In genomic region chrX:150709416-150709815, GRCm38 (mm10) we compare ENCODE assay signal across 8 mouse cellular contexts. TPM values are rescaled to one million over a fixed set of nuclear protein-coding genes. Genes with fewer than 3 reads are reported as not detected.
A peak's percentile ranks its signal among the peaks of the same experiment; 100 is the strongest.
DNase-seq lines count a peak whose midpoint lies in the region; ATAC-seq and TF ChIP-seq lines count a peak whose summit lies in the region.

No protein-coding gene starts in this region.

- DNase-seq in cerebellum, adult 18-20 months: peak; percentile 8 to 16
- no peak for DNase-seq in cerebellum, adult 11 months
- no peak for DNase-seq in liver, embryonic 14.5 days (ENCODE audit: low read depth in 3 of 3, low spot score in 3 of 3)
- DNase-seq in brain, embryonic 14.5 days (ENCODE audit: low read depth): peak; percentile 55
- DNase-seq in hindbrain, postnatal 0 days (ENCODE audit: low spot score): peak; percentile 65
- peak; percentile 0 for DNase-seq in retina, postnatal 7 days (ENCODE audit: low read depth, low spot score)
- no peak for DNase-seq in spleen, postnatal 10 days (ENCODE audit: low spot score in 2 of 2)

- no peak for ATAC-seq in liver, embryonic 14.5 days (ENCODE audit: insufficient read depth)
- no peak for ATAC-seq in liver, embryonic 12.5 days
- ATAC-seq in hindbrain, postnatal 0 days: no peak

- no peak overlapping the region for H3K27ac ChIP-seq in liver, embryonic 14.5 days
- H3K27ac ChIP-seq in liver, embryonic 12.5 days: no peak overlapping the region
- no peak overlapping the region for H3K27ac ChIP-seq in hindbrain, postnatal 0 days

- H3K4me2 ChIP-seq in liver, embryonic 14.5 days (ENCODE audit: low read depth): no peak overlapping the region
- H3K4me2 ChIP-seq in liver, embryonic 12.5 days: no peak overlapping the region
- no peak overlapping the region for H3K4me2 ChIP-seq in hindbrain, postnatal 0 days (ENCODE audit: low read depth, low read length)

- no peak overlapping the region for H3K9ac ChIP-seq in liver, embryonic 14.5 days (replicated peaks)
- H3K9ac ChIP-seq in liver, embryonic 12.5 days: no peak overlapping the region
- H3K9ac ChIP-seq in hindbrain, postnatal 0 days (replicated peaks; ENCODE audit: low read length): no peak overlapping the region

- H3K4me3 ChIP-seq in liver, embryonic 14.5 days (ENCODE audit: insufficient read depth in 1 of 2, low read depth in 2 of 2, low read length in 2 of 2): no peak overlapping the region
- no peak overlapping the region for H3K4me3 ChIP-seq in liver, embryonic 12.5 days
- H3K4me3 ChIP-seq in hindbrain, postnatal 0 days (ENCODE audit: low read length): no peak overlapping the region

- H3K27me3 ChIP-seq in liver, embryonic 14.5 days (ENCODE audit: control insufficient read depth, insufficient read depth, low read length): no peaks in the 10 kb centered on the region
- H3K27me3 ChIP-seq in liver, embryonic 12.5 days (replicated peaks): no peaks in the 10 kb centered on the region
- H3K27me3 ChIP-seq in hindbrain, postnatal 0 days (ENCODE audit: insufficient read depth, low read length): no peaks in the 10 kb centered on the region

- no peak for TF ChIP-seq EP300 in liver, embryonic 14.5 days (IDR thresholded peaks at IDR 0.05; ENCODE audit: low read depth)

- peak; percentile 37; the same call in 1 of the 2 replicates for TF ChIP-seq CTCF in liver, embryonic 14.5 days (IDR thresholded peaks at IDR 0.05; ENCODE audit: low read depth)
- peak; percentile 54; the same call in 1 of the 2 replicates for TF ChIP-seq CTCF in brain, embryonic 14.5 days (IDR thresholded peaks at IDR 0.05; ENCODE audit: borderline replicate concordance, extremely low read depth, insufficient read depth, insufficient read length)
- peak; percentile 66 for TF ChIP-seq CTCF in hindbrain, postnatal 0 days (IDR thresholded peaks at IDR 0.05; ENCODE audit: low read depth)

- no peak for TF ChIP-seq POLR2A in brain, embryonic 14.5 days (IDR thresholded peaks at IDR 0.05; ENCODE audit: borderline replicate concordance, extremely low read depth, insufficient read depth, insufficient read length, poor library complexity, severe bottlenecking)

- no peaks in the 10 kb centered on the region for H3K36me3 ChIP-seq in liver, embryonic 14.5 days (replicated peaks; ENCODE audit: control insufficient read depth, insufficient read depth, low read depth)
- no peaks in the 10 kb centered on the region for H3K36me3 ChIP-seq in liver, embryonic 12.5 days
- no peaks in the 10 kb centered on the region for H3K36me3 ChIP-seq in hindbrain, postnatal 0 days (ENCODE audit: insufficient read depth, low read length)

- H3K4me1 ChIP-seq in liver, embryonic 14.5 days (replicated peaks; ENCODE audit: control insufficient read depth in 2 of 2, insufficient read depth in 2 of 2, low read length in 1 of 2): no peaks in the 10 kb centered on the region
- no peaks in the 10 kb centered on the region for H3K4me1 ChIP-seq in liver, embryonic 12.5 days
- H3K4me1 ChIP-seq in hindbrain, postnatal 0 days (ENCODE audit: insufficient read depth, low read length): no peaks in the 10 kb centered on the region

- 22% methylated on average over 5 of the region's 5 CpGs for WGBS in liver, embryonic 14.5 days (ENCODE audit: insufficient replicate concordance)
- WGBS in liver, embryonic 12.5 days (ENCODE audit: insufficient replicate concordance): 27% methylated on average over 5 of the region's 5 CpGs
- 38% methylated on average over 5 of the region's 5 CpGs for WGBS in hindbrain, postnatal 0 days

- no peaks in the 10 kb centered on the region for H3K9me3 ChIP-seq in liver, embryonic 14.5 days (ENCODE audit: control insufficient read depth, low read length)
- H3K9me3 ChIP-seq in liver, embryonic 12.5 days (replicated peaks): no peaks in the 10 kb centered on the region
- no peaks in the 10 kb centered on the region for H3K9me3 ChIP-seq in hindbrain, postnatal 0 days (ENCODE audit: low read length)

RNA-seq across cellular contexts. Expression of gene Tro, which starts 52.0 kb away (rescaled TPM):
- 0.94 and 1.0 TPM in 2 replicates for polyA plus RNA-seq in liver, embryonic 14.5 days (2012; rRNA removed)
- polyA plus RNA-seq in liver, embryonic 14.5 days (2014; fragmentation: Nextera tagmentation; extraction: Ambion mirVana): 0.50 and 1.0 TPM in 2 replicates
- polyA plus RNA-seq in liver, embryonic 12.5 days (2016; fragmentation: Nextera tagmentation; extraction: Ambion mirVana): 4.1 and 4.4 TPM in 2 replicates
- polyA plus RNA-seq in brain, embryonic 14.5 days (2012; rRNA removed): 128 and 130 TPM in 2 replicates
- 150 and 171 TPM in 2 replicates for total RNA-seq in hindbrain, postnatal 0 days (2014; rRNA removed)
- 69.9 and 74.9 TPM in 2 replicates for polyA plus RNA-seq in hindbrain, postnatal 0 days (2015; fragmentation: Nextera tagmentation; extraction: Ambion mirVana)

Comparison
In these comparisons a context has a peak if more than half of its experiments do, and no peak if none do; other contexts are left out.
1. DNase-seq: peak in cerebellum, adult 18-20 months (2 of 2), brain, embryonic 14.5 days (single experiment), hindbrain, postnatal 0 days (single experiment) and retina, postnatal 7 days (single experiment); none in cerebellum, adult 11 months (single experiment), liver, embryonic 14.5 days (0 of 3) and spleen, postnatal 10 days (0 of 2).
2. RNA of gene Tro, which starts 52.0 kb away (polyA plus RNA-seq): 128 to 130 TPM in brain, embryonic 14.5 days and 69.9 to 74.9 TPM in hindbrain, postnatal 0 days; 4.1 to 4.4 TPM in liver, embryonic 12.5 days and 0.50 to 1.0 TPM in liver, embryonic 14.5 days; every median in the first group is over 10 times any median in the second.
3. Peak in every context shown above with its lines, with median percentiles within 50 percentile points of each other: CTCF ChIP-seq.